Mouse (Mus musculus): Measurements from ENCODE around the gene Veph1.
"Not testable (repeated sequence)": the region's sequence is repeated elsewhere in the genome, so short reads cannot be mapped to it uniquely, and the experiment has no call there.

Gene Veph1

GRCm38 (mm10) chr3:66296545-66296944, at the start of gene Veph1:
Gene Veph1, minus strand, starts transcription at chr3:66296837.
- no peak for DNase-seq (ENCODE audit: inconsistent ontology term)

- no peak for DNase-seq (ENCODE audit: inconsistent ontology term)
Observed at GRCm38 (mm10) chr3:66340742-66341141, 44.1 kb upstream of the Veph1 start.

GRCm38 (mm10) chr3:66332401-66332729, 35.7 kb upstream of the Veph1 start:
- no peak for DNase-seq (ENCODE audit: inconsistent ontology term)

GRCm38 (mm10) chr3:66331592-66332400, 35.2 kb upstream of the Veph1 start:
- DNase-seq (ENCODE audit: inconsistent ontology term) = peak; percentile 50

GRCm38 (mm10) chr3:66330896-66331579, 34.4 kb upstream of the Veph1 start:
- DNase-seq (ENCODE audit: inconsistent ontology term) = no peak

GRCm38 (mm10) chr3:66325962-66326834, 29.6 kb upstream of the Veph1 start:
- DNase-seq (ENCODE audit: inconsistent ontology term) = peak; percentile 72

GRCm38 (mm10) chr3:66325486-66325951, 28.9 kb upstream of the Veph1 start:
- peak; percentile 28 for DNase-seq (ENCODE audit: inconsistent ontology term)

GRCm38 (mm10) chr3:66314793-66315715, 18.4 kb upstream of the Veph1 start:
- no peak for DNase-seq (ENCODE audit: inconsistent ontology term)

- no peak for DNase-seq (ENCODE audit: inconsistent ontology term)
Observed at GRCm38 (mm10) chr3:66310586-66310985, 13.9 kb upstream of the Veph1 start.

GRCm38 (mm10) chr3:66309531-66309930, 12.9 kb upstream of the Veph1 start:
- no peak for DNase-seq (ENCODE audit: inconsistent ontology term)

- no peak for DNase-seq (ENCODE audit: inconsistent ontology term)
Observed at GRCm38 (mm10) chr3:66295236-66295635, 1.4 kb downstream of the Veph1 start.

GRCm38 (mm10) chr3:66294729-66295128, 1.9 kb downstream of the Veph1 start:
- DNase-seq (ENCODE audit: inconsistent ontology term) = no peak

GRCm38 (mm10) chr3:66292356-66292946, 4.2 kb downstream of the Veph1 start:
- DNase-seq (ENCODE audit: inconsistent ontology term) = peak; percentile 95

- no peak for DNase-seq (ENCODE audit: inconsistent ontology term)
Observed at GRCm38 (mm10) chr3:66263270-66263669, 33.4 kb downstream of the Veph1 start.

GRCm38 (mm10) chr3:66262319-66262718, 34.3 kb downstream of the Veph1 start:
- peak; percentile 19 for DNase-seq (ENCODE audit: inconsistent ontology term)

GRCm38 (mm10) chr3:66254504-66255105, 42.0 kb downstream of the Veph1 start:
- DNase-seq (ENCODE audit: inconsistent ontology term) = no peak

GRCm38 (mm10) chr3:66251842-66252241, 44.8 kb downstream of the Veph1 start:
- no peak for DNase-seq (ENCODE audit: inconsistent ontology term)

GRCm38 (mm10) chr3:66240476-66240875, 56.2 kb downstream of the Veph1 start:
- peak; percentile 58 for DNase-seq (ENCODE audit: inconsistent ontology term)

GRCm38 (mm10) chr3:66236234-66236871, 60.3 kb downstream of the Veph1 start:
- DNase-seq (ENCODE audit: inconsistent ontology term) = not testable (repeated sequence)

Data from Muller cell, postnatal 12 days (primary cell).